Mouse (Mus musculus): ENCODE data around the gene Tmem44. TPM values are rescaled to one million over a fixed set of nuclear protein-coding genes. Genes with fewer than 3 reads are reported as not detected.

The Tmem44 gene
- polyA plus RNA-seq, 1 experiment from 2014 or later = 76.4 TPM

GRCm38 (mm10) chr16:30527889-30528288, 22.8 kb downstream of the Tmem44 start:
- H3K36me3 ChIP-seq (replicated peaks; ENCODE audit: control insufficient read depth, insufficient read depth) = peaks cover 64% of the 10 kb centered on the region
- H3K4me1 ChIP-seq (replicated peaks; ENCODE audit: control insufficient read depth, insufficient read depth, low read length) = no peaks in the 10 kb centered on the region
- no peak overlapping the region for H3K4me2 ChIP-seq (replicated peaks)
- H3K9ac ChIP-seq = no peak overlapping the region
- no peaks in the 10 kb centered on the region for H3K27me3 ChIP-seq (ENCODE audit: control insufficient read depth, insufficient read depth, low read length)
- ATAC-seq (ENCODE audit: low FRiP score) = no peak
- no peak for DNase-seq (ENCODE audit: low spot score)
- no peaks in the 10 kb centered on the region for H3K9me3 ChIP-seq (ENCODE audit: control insufficient read depth, low read length)
- no peak overlapping the region for H3K4me3 ChIP-seq (replicated peaks; ENCODE audit: low read length)
- no peak overlapping the region for H3K27ac ChIP-seq
- WGBS = 79% methylated on average over 2 of the region's 2 CpGs

DNA sequence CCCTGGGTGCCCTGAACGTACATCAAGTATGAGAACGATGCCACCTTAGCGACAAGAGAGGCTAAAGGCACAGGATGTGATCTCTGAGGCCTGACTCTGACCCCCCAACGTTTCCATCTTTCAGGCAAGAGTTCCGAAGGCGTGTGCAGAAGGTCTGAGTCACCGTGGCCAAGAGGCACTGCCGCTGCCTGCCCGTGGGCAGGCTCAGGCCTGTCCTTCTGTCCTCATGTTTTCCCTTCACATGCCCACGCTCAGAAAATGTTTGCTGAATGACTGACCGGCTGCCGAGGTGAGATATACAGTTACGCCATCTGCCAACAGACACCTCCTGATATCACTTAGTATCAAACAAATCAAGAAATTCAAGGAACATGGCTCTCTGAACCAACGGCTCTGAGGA, 24.9 kb downstream of the Tmem44 start:
- WGBS = 89% methylated on average over 13 of the region's 14 CpGs
- Histone ChIP-seq H3K36me3 (replicated peaks; ENCODE audit: control insufficient read depth, insufficient read depth) (peaks cover 84% of the 10 kb centered on the region), H3K4me1 (replicated peaks; ENCODE audit: control insufficient read depth, insufficient read depth, low read length) (no peaks in the 10 kb centered on the region), H3K4me2 (replicated peaks) (no peak overlapping the region), H3K27ac (no peak overlapping the region), H3K4me3 (replicated peaks; ENCODE audit: low read length) (no peak overlapping the region), H3K9ac (no peak overlapping the region), H3K9me3 (ENCODE audit: control insufficient read depth, low read length) (no peaks in the 10 kb centered on the region), H3K27me3 (ENCODE audit: control insufficient read depth, insufficient read depth, low read length) (no peaks in the 10 kb centered on the region)
- no peak for DNase-seq (ENCODE audit: low spot score)
- ATAC-seq (ENCODE audit: low FRiP score) = no peak

DNA sequence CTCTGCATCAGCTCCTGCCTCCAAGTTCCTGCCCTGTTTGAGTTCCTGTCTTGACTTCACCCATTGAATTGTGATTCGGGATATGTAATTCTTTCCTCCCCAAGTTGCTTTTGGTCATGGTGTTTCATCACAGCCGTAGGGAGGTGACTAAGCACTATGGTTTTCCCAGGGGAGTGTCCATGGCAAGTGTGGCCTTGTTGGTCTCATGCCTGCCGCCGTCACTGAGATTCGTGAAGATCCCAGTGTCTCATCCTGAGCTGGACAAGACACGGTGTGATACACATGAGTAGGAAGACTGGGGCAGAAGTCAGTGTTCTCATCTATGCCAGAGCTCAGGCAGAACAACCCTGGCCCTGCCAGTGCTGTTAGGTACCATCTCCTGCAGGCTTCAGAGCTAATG, 26.2 kb downstream of the Tmem44 start:
- DNase-seq (ENCODE audit: low spot score) = no peak
- Histone ChIP-seq H3K9ac (no peak overlapping the region), H3K27me3 (ENCODE audit: control insufficient read depth, insufficient read depth, low read length) (no peaks in the 10 kb centered on the region), H3K27ac (no peak overlapping the region), H3K4me2 (replicated peaks) (no peak overlapping the region), H3K4me1 (replicated peaks; ENCODE audit: control insufficient read depth, insufficient read depth, low read length) (no peaks in the 10 kb centered on the region), H3K4me3 (replicated peaks; ENCODE audit: low read length) (no peak overlapping the region), H3K36me3 (replicated peaks; ENCODE audit: control insufficient read depth, insufficient read depth) (peaks cover 78% of the 10 kb centered on the region), H3K9me3 (ENCODE audit: control insufficient read depth, low read length) (no peaks in the 10 kb centered on the region)
- no peak for ATAC-seq (ENCODE audit: low FRiP score)
- 95% methylated on average over 6 of the region's 6 CpGs for WGBS

- Histone ChIP-seq H3K27me3 (ENCODE audit: control insufficient read depth, insufficient read depth, low read length) (no peaks in the 10 kb centered on the region), H3K4me1 (replicated peaks; ENCODE audit: control insufficient read depth, insufficient read depth, low read length) (no peaks in the 10 kb centered on the region), H3K4me3 (replicated peaks; ENCODE audit: low read length) (no peak overlapping the region), H3K9ac (no peak overlapping the region), H3K36me3 (replicated peaks; ENCODE audit: control insufficient read depth, insufficient read depth) (peaks cover 78% of the 10 kb centered on the region), H3K4me2 (replicated peaks) (no peak overlapping the region), H3K27ac (no peak overlapping the region), H3K9me3 (ENCODE audit: control insufficient read depth, low read length) (no peaks in the 10 kb centered on the region)
- ATAC-seq (ENCODE audit: low FRiP score) (peak; percentile 39; the same call in 1 of the 2 replicates), DNase-seq (ENCODE audit: low spot score) (no peak)
- WGBS = 70% methylated on average over 10 of the region's 10 CpGs
Observed at GRCm38 (mm10) chr16:30522253-30522940, 28.2 kb downstream of the Tmem44 start.

DNA sequence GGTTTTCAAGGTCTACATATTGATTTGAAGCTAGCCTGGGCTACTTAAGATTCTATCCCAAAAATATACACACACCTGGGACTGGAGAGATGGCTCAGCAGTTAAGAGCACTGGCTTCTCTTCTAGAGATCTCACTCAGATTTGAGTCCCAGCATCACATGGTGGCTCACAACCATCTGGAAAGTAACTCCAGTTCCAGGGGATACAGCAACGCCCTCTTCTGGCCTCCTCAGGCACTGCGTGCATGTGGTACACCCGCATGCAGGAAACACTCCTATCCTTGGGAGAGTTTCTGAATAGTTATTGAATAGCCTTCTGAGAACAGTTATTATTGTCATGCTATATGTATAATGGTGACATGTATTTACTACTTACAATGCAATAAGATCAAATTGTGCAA, 29.5 kb downstream of the Tmem44 start:
- H3K4me1 ChIP-seq (replicated peaks; ENCODE audit: control insufficient read depth, insufficient read depth, low read length) = no peaks in the 10 kb centered on the region

DNA sequence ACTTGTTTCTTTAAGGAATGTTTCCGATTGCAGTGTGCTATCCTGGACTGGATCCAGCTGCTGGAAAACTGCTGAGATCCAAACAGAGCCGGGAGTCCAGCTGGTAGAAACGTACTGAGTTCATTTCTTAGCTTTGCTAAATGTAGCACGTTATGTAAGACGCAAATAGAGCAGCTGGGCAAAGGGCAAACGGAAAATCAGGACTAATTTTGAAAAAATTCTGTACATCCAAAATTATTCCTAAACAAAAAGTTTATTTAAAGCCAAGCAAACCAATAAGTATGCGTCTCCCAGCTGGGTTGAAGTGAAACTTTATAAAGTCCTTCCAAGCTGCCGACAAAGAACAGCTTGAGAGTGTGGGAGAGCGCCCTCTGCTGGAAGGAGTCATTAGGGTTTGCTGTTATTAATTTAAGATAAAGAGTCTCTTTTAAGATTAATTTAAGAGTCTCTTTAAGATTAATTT, 30.2 kb downstream of the Tmem44 start:
- peak overlapping the region; percentile 17; the same call in 1 of the 2 replicates for H3K4me2 ChIP-seq (replicated peaks)
- H3K9me3 ChIP-seq (ENCODE audit: control insufficient read depth, low read length) = 0 out of 2 replicates have a peak, but pooled peaks cover 4% of the 10 kb centered on the region
- H3K4me3 ChIP-seq (replicated peaks; ENCODE audit: low read length) = no peak overlapping the region
- ATAC-seq (ENCODE audit: low FRiP score) (no peak), DNase-seq (ENCODE audit: low spot score) (peak; percentile 86)
- H3K27me3 ChIP-seq (ENCODE audit: control insufficient read depth, insufficient read depth, low read length) = no peaks in the 10 kb centered on the region
- H3K36me3 ChIP-seq (replicated peaks; ENCODE audit: control insufficient read depth, insufficient read depth) = peaks cover 74% of the 10 kb centered on the region
- H3K9ac ChIP-seq = no peak overlapping the region
- WGBS = 35% methylated on average over 9 of the region's 9 CpGs
- H3K27ac ChIP-seq = no peak overlapping the region
- H3K4me1 ChIP-seq (replicated peaks; ENCODE audit: control insufficient read depth, insufficient read depth, low read length) = no peaks in the 10 kb centered on the region

More for the DNA sequence above, 29.5 kb downstream of the Tmem44 start:
- 63% methylated on average over 3 of the region's 3 CpGs for WGBS
- H3K27ac ChIP-seq = no peak overlapping the region
- H3K9ac ChIP-seq = no peak overlapping the region
- H3K4me2 ChIP-seq (replicated peaks) = no peak overlapping the region
- no peak overlapping the region for H3K4me3 ChIP-seq (replicated peaks; ENCODE audit: low read length)
- H3K9me3 ChIP-seq (ENCODE audit: control insufficient read depth, low read length) = no peaks in the 10 kb centered on the region
- H3K36me3 ChIP-seq (replicated peaks; ENCODE audit: control insufficient read depth, insufficient read depth) = peaks cover 71% of the 10 kb centered on the region
- no peak for ATAC-seq (ENCODE audit: low FRiP score)
- no peaks in the 10 kb centered on the region for H3K27me3 ChIP-seq (ENCODE audit: control insufficient read depth, insufficient read depth, low read length)
- no peak for DNase-seq (ENCODE audit: low spot score)

- no peak for ATAC-seq (ENCODE audit: low FRiP score)
- H3K27me3 ChIP-seq (ENCODE audit: control insufficient read depth, insufficient read depth, low read length) = no peaks in the 10 kb centered on the region
- DNase-seq (ENCODE audit: low spot score) = no peak
- no peaks in the 10 kb centered on the region; the same call in 1 of the 2 replicates for H3K4me1 ChIP-seq (replicated peaks; ENCODE audit: control insufficient read depth, insufficient read depth, low read length)
- WGBS = 88% methylated on average over 9 of the region's 9 CpGs
- no peak overlapping the region for H3K27ac ChIP-seq
- 0 out of 2 replicates have a peak, but pooled peaks cover 5% of the 10 kb centered on the region for H3K9me3 ChIP-seq (ENCODE audit: control insufficient read depth, low read length)
- no peak overlapping the region for H3K4me2 ChIP-seq (replicated peaks)
- H3K4me3 ChIP-seq (replicated peaks; ENCODE audit: low read length) = no peak overlapping the region
- peaks cover 77% of the 10 kb centered on the region for H3K36me3 ChIP-seq (replicated peaks; ENCODE audit: control insufficient read depth, insufficient read depth)
- H3K9ac ChIP-seq = no peak overlapping the region
Observed at GRCm38 (mm10) chr16:30518635-30519034, 32.0 kb downstream of the Tmem44 start.

GRCm38 (mm10) chr16:30517666-30518283, 32.9 kb downstream of the Tmem44 start:
- Histone ChIP-seq H3K9ac (no peak overlapping the region), H3K36me3 (replicated peaks; ENCODE audit: control insufficient read depth, insufficient read depth) (peaks cover 76% of the 10 kb centered on the region), H3K4me2 (replicated peaks) (no peak overlapping the region), H3K27ac (no peak overlapping the region), H3K4me3 (replicated peaks; ENCODE audit: low read length) (no peak overlapping the region), H3K9me3 (ENCODE audit: control insufficient read depth, low read length) (0 out of 2 replicates have a peak, but pooled peaks cover 5% of the 10 kb centered on the region), H3K4me1 (replicated peaks; ENCODE audit: control insufficient read depth, insufficient read depth, low read length) (peaks cover 1% of the 10 kb centered on the region; the same call in 1 of the 2 replicates), H3K27me3 (ENCODE audit: control insufficient read depth, insufficient read depth, low read length) (no peaks in the 10 kb centered on the region)
- ATAC-seq (ENCODE audit: low FRiP score) (no peak), DNase-seq (ENCODE audit: low spot score) (no peak)
- 75% methylated on average over 11 of the region's 11 CpGs for WGBS

DNA sequence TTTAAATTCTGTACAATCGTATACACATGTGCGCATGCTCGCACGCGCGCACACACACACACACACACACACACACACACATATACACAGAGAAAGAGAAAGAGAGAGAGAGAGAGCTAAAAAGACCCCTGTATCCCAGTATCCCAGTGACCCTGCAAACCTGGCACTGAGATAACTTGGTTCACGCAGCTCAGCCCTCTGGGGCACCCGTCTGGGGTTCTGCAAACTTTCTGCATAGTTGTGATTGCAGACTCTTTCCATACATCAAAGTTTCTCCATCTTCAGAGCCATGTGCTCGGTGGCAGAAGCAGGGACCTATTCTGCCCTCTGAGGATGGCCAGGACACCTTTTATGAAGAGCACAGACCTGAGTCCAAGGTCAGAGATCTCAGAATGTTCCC, 33.6 kb downstream of the Tmem44 start:
- Histone ChIP-seq H3K4me1 (replicated peaks; ENCODE audit: control insufficient read depth, insufficient read depth, low read length) (peaks cover 9% of the 10 kb centered on the region; the same call in 1 of the 2 replicates), H3K27ac (no peak overlapping the region), H3K9me3 (ENCODE audit: control insufficient read depth, low read length) (0 out of 2 replicates have a peak, but pooled peaks cover 5% of the 10 kb centered on the region), H3K4me3 (replicated peaks; ENCODE audit: low read length) (no peak overlapping the region), H3K36me3 (replicated peaks; ENCODE audit: control insufficient read depth, insufficient read depth) (peaks cover 70% of the 10 kb centered on the region), H3K27me3 (ENCODE audit: control insufficient read depth, insufficient read depth, low read length) (no peaks in the 10 kb centered on the region), H3K4me2 (replicated peaks) (no peak overlapping the region), H3K9ac (no peak overlapping the region)
- no peak for ATAC-seq (ENCODE audit: low FRiP score)
- WGBS = 92% methylated on average over 9 of the region's 9 CpGs
- no peak for DNase-seq (ENCODE audit: low spot score)

Measured in hindbrain, embryonic 14.5 days (tissue).